Mouse (Mus musculus): ENCODE results near the gene Lctl.

- 0 out of 2 replicates have a peak, but pooled peaks have one; percentile 7 for TF ChIP-seq CTCF (IDR thresholded peaks at IDR 0.05)
- no peak for TF ChIP-seq EP300 (IDR thresholded peaks at IDR 0.05)
These were observed 32.7 kb upstream of the Lctl start for GRCm38 (mm10) chr9:64084231-64084630.
